Mouse (Mus musculus) frontal cortex, adult 2 months (tissue): ENCODE results near the gene Neurod6. TPM values are rescaled to one million over a fixed set of nuclear protein-coding genes. Genes with fewer than 3 reads are reported as not detected.
"Not testable (repeated sequence)": the region's sequence is repeated elsewhere in the genome, so short reads cannot be mapped to it uniquely, and the experiment has no call there.

Experiments
- DNase-seq, 2 experiments: peaks; one replicate each; pipeline ENCODE4 v3.0.0; 2022; ENCODE audit warnings: low spot score in 1 of 2; ENCODE audit errors: extremely low spot score in 1 of 2
- polyA plus RNA-seq: library from polyadenylated mRNA; depleted of rRNA; stranded (reverse); fragments of >200 nt; gene quantifications from 2 replicates; pipeline ENCODE4 v1.2.3, GENCODE M21; 2012; rRNA removed

Neurod6 gene
- 39.3 and 42.3 TPM in 2 replicates for polyA plus RNA-seq

GRCm38 (mm10) chr6:55680974-55681373, at the start of gene Neurod6:
Gene Neurod6, minus strand, starts transcription at chr6:55681263.
- DNase-seq: peak; percentile 76 to 85

- DNase-seq: peak; percentile 40 to 91
Measured at GRCm38 (mm10) chr6:55717209-55717608, 36.1 kb upstream of the Neurod6 start.

GRCm38 (mm10) chr6:55715446-55715845, 34.4 kb upstream of the Neurod6 start:
- DNase-seq: no peak

- not testable (repeated sequence) for DNase-seq
Measured at GRCm38 (mm10) chr6:55710913-55711312, 29.9 kb upstream of the Neurod6 start.

- no peak for DNase-seq
Measured at GRCm38 (mm10) chr6:55704759-55705104, 23.7 kb upstream of the Neurod6 start.

GRCm38 (mm10) chr6:55704061-55704758, 23.1 kb upstream of the Neurod6 start:
- DNase-seq: no peak

- no peak for DNase-seq
Measured at GRCm38 (mm10) chr6:55700392-55701386, 19.6 kb upstream of the Neurod6 start.

- no peak for DNase-seq
Measured at GRCm38 (mm10) chr6:55690015-55690531, 9.0 kb upstream of the Neurod6 start.

GRCm38 (mm10) chr6:55683506-55683905, 2.4 kb upstream of the Neurod6 start:
- no peak for DNase-seq

- no peak for DNase-seq
Measured at GRCm38 (mm10) chr6:55682886-55683285, 1.8 kb upstream of the Neurod6 start.

- no peak for DNase-seq
Measured at GRCm38 (mm10) chr6:55678571-55679185, 2.4 kb downstream of the Neurod6 start.

- no peak for DNase-seq
Measured at GRCm38 (mm10) chr6:55677326-55677725, 3.7 kb downstream of the Neurod6 start.

GRCm38 (mm10) chr6:55676663-55677311, 4.3 kb downstream of the Neurod6 start:
- DNase-seq: no peak

- no peak for DNase-seq
Measured at GRCm38 (mm10) chr6:55676141-55676662, 4.9 kb downstream of the Neurod6 start.

GRCm38 (mm10) chr6:55667801-55668200, 13.3 kb downstream of the Neurod6 start:
- DNase-seq: no peak

- no peak for DNase-seq
Measured at GRCm38 (mm10) chr6:55661126-55661915, 19.7 kb downstream of the Neurod6 start.

- DNase-seq: no peak
Measured at GRCm38 (mm10) chr6:55649996-55650395, 31.1 kb downstream of the Neurod6 start.

- DNase-seq: no peak
Measured at GRCm38 (mm10) chr6:55649581-55649980, 31.5 kb downstream of the Neurod6 start.

- no peak for DNase-seq
Measured at GRCm38 (mm10) chr6:55648886-55649285, 32.2 kb downstream of the Neurod6 start.
